Mouse (Mus musculus): ENCODE results near the gene Rpl41. TPM values are rescaled to one million over a fixed set of nuclear protein-coding genes. Genes with fewer than 3 reads are reported as not detected.
A peak's percentile ranks its signal among the peaks of the same experiment; 100 is the strongest.

The Rpl41 gene
- 5,552 and 6,346 TPM in 2 replicates for total RNA-seq (2012; rRNA removed)

DNA sequence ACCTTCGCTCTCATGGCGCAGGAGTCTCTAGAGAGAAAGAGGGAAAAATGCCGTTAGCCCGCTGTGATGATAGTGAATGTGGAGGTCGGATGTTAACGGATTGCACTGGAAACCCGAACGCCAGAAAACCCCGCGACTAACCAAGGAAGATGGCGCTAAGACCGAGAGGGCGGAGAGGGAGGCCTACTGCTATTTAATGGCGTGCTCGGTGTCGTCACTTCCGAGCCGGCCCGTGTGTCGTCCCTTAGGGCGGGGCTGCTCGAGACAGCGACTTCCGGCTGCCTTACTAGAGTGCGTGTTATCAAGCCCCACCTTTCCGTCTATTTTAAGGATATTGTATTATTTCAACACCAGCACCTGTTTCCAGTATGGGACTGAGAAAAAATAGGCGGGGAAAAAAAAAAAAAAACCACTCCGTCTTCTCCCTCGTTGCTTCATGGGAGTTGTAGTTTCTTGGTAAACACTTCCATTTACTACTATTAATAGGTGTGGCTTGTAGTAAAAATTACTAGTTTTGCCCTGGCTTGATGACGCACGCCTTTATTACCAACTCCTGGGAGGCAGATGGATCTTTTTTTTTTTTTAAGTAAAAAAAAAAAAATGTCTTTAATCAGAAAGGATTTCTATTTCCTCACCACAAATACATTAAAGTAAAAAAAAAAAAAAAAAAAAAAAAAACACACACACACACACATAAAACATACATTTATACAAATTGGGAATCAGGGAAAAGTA lies at the start of gene Rpl41:
TSS of gene Rpl41 (minus strand) at position 359 of the 735 bp plus-strand sequence.
- DNase-seq (ENCODE audit: low read depth, low spot score) = peak; percentile 80
- Histone ChIP-seq H3K4me3 (ENCODE audit: insufficient read depth in 1 of 2, low read depth in 1 of 2, low read length in 2 of 2, poor library complexity in 1 of 2, severe bottlenecking in 1 of 2) (peak within 1 kb of the TSS; percentile 91), H3K27ac (ENCODE audit: insufficient read depth, low read depth, low read length, poor library complexity, severe bottlenecking) (peak within 1 kb of the TSS; percentile 89), H3K36me3 (ENCODE audit: control insufficient read depth, insufficient read depth, low read length, poor library complexity, severe bottlenecking) (peaks cover 23% of the 10 kb centered on the region), H3K9ac (ENCODE audit: insufficient read depth, low read depth, low read length, poor library complexity, severe bottlenecking) (peak within 1 kb of the TSS; percentile 93), H3K9me3 (ENCODE audit: control insufficient read depth, insufficient read depth, low read depth, low read length) (no peaks in the 10 kb centered on the region), H3K4me1 (ENCODE audit: control insufficient read depth in 2 of 2, insufficient read depth in 2 of 2, low read length in 2 of 2, poor library complexity in 1 of 2) (peaks cover 0 to 17% of the 10 kb centered on the region in 2 experiments; a peak in 1 of 4 replicates)
- TF ChIP-seq ZC3H11A (IDR thresholded peaks at IDR 0.05; ENCODE audit: borderline replicate concordance, low read depth, low read length) (no peak), CHD2 (IDR thresholded peaks at IDR 0.05; ENCODE audit: low read depth, low read length) (no peak), ZNF384 (IDR thresholded peaks at IDR 0.05; ENCODE audit: low read depth, low read length) (peak; percentile 98), MAFK (IDR thresholded peaks at IDR 0.05; ENCODE audit: insufficient read depth, low read depth, low read length) (no peak), HCFC1 (IDR thresholded peaks at IDR 0.05; ENCODE audit: borderline replicate concordance, insufficient read depth, low read length) (peak; percentile 95)
- in situ Hi-C loops (cut with MboI; ENCODE audit: low sequenced_read_pairs in 2 of 2, unreplicated experiment in 2 of 2) = no loop called here

DNA sequence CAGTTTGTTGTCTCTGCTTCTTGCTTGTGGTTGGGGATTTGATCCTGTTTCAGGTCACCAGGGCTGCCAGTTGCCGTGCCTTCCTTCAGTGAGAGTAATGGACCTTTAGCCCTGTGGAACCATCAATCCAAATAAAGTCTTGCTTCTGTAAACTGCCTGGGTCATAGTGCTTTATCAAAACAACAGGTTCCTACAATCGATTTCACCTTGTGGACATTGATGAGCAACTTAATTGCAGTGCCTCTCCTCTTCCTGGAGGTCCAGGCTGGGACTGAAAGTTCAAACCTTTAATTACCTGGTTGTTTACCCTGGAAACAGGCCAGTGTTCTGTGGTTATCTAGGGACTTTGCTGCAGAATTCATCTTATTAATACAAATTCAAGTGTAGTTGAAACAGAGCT lies 49.4 kb upstream of the Rpl41 start:
- Histone ChIP-seq H3K4me1 (ENCODE audit: control insufficient read depth in 2 of 2, insufficient read depth in 2 of 2, low read length in 2 of 2, poor library complexity in 1 of 2) (no peaks in the 10 kb centered on the region), H3K9me3 (ENCODE audit: control insufficient read depth, insufficient read depth, low read depth, low read length) (no peaks in the 10 kb centered on the region), H3K4me3 (ENCODE audit: insufficient read depth in 1 of 2, low read depth in 1 of 2, low read length in 2 of 2, poor library complexity in 1 of 2, severe bottlenecking in 1 of 2) (no peak overlapping the region), H3K27ac (ENCODE audit: insufficient read depth, low read depth, low read length, poor library complexity, severe bottlenecking) (no peak overlapping the region), H3K9ac (ENCODE audit: insufficient read depth, low read depth, low read length, poor library complexity, severe bottlenecking) (no peak overlapping the region), H3K36me3 (ENCODE audit: control insufficient read depth, insufficient read depth, low read length, poor library complexity, severe bottlenecking) (no peaks in the 10 kb centered on the region)
- in situ Hi-C loops (cut with MboI; ENCODE audit: low sequenced_read_pairs in 2 of 2, unreplicated experiment in 2 of 2) = no loop called here
- no peak for DNase-seq (ENCODE audit: low read depth, low spot score)
- TF ChIP-seq ZC3H11A (IDR thresholded peaks at IDR 0.05; ENCODE audit: borderline replicate concordance, low read depth, low read length) (no peak), ZNF384 (IDR thresholded peaks at IDR 0.05; ENCODE audit: low read depth, low read length) (no peak), HCFC1 (IDR thresholded peaks at IDR 0.05; ENCODE audit: borderline replicate concordance, insufficient read depth, low read length) (no peak), MAFK (IDR thresholded peaks at IDR 0.05; ENCODE audit: insufficient read depth, low read depth, low read length) (no peak), CHD2 (IDR thresholded peaks at IDR 0.05; ENCODE audit: low read depth, low read length) (no peak)

DNA sequence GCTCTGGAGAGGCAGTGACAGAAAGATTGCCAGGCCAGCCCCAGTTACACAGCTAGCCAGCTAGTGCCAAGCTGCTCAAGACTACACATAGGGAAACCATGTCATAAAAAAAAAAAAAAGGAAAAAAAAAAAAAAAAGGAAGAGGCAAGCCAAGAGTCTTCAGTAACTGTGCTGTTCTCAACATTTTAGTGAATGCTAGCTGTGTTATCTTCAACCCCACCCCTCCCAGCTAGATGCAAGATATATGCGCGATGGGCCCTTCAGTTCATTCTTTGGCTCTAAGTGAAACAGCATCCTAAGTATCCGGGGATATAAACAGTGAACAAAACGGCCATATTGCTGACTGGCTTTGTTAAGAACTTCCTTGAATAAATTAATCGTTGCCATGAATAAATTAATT lies 43.7 kb upstream of the Rpl41 start:
- no peak overlapping the region for H3K4me3 ChIP-seq (ENCODE audit: insufficient read depth in 1 of 2, low read depth in 1 of 2, low read length in 2 of 2, poor library complexity in 1 of 2, severe bottlenecking in 1 of 2)
- H3K9me3 ChIP-seq (ENCODE audit: control insufficient read depth, insufficient read depth, low read depth, low read length) = no peaks in the 10 kb centered on the region
- no peak for DNase-seq (ENCODE audit: low read depth, low spot score)
- in situ Hi-C loops (cut with MboI; ENCODE audit: low sequenced_read_pairs in 2 of 2, unreplicated experiment in 2 of 2) = no loop called here
- no peak for TF ChIP-seq HCFC1 (IDR thresholded peaks at IDR 0.05; ENCODE audit: borderline replicate concordance, insufficient read depth, low read length)
- TF ChIP-seq MAFK (IDR thresholded peaks at IDR 0.05; ENCODE audit: insufficient read depth, low read depth, low read length) = no peak
- no peak for TF ChIP-seq ZNF384 (IDR thresholded peaks at IDR 0.05; ENCODE audit: low read depth, low read length)
- TF ChIP-seq ZC3H11A (IDR thresholded peaks at IDR 0.05; ENCODE audit: borderline replicate concordance, low read depth, low read length) = no peak
- TF ChIP-seq CHD2 (IDR thresholded peaks at IDR 0.05; ENCODE audit: low read depth, low read length) = no peak
- no peaks in the 10 kb centered on the region for H3K36me3 ChIP-seq (ENCODE audit: control insufficient read depth, insufficient read depth, low read length, poor library complexity, severe bottlenecking)
- H3K4me1 ChIP-seq (ENCODE audit: control insufficient read depth in 2 of 2, insufficient read depth in 2 of 2, low read length in 2 of 2, poor library complexity in 1 of 2) = peaks cover 6 to 7% of the 10 kb centered on the region in 2 experiments
- H3K9ac ChIP-seq (ENCODE audit: insufficient read depth, low read depth, low read length, poor library complexity, severe bottlenecking) = no peak overlapping the region
- H3K27ac ChIP-seq (ENCODE audit: insufficient read depth, low read depth, low read length, poor library complexity, severe bottlenecking) = no peak overlapping the region

DNA sequence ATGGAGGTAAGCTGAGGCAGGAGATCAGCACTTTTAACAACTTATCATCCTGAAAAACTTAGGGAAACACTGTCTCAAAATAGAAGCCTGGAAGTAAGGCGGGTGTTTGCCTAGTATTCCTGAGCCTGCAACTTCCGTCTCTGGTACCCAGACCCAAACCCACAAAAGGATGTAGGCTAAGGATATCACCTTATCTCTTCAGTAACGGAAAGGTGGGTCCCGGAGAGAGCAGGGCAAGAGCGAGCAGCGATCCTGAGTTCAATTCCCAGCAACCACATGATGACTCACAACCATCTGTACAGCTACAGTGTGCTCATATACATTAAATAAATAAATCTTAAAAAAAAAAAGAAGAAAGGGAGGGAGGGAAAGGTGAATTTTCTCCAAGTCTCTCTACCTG lies 42.3 kb upstream of the Rpl41 start:
- DNase-seq (ENCODE audit: low read depth, low spot score) = no peak
- Histone ChIP-seq H3K9ac (ENCODE audit: insufficient read depth, low read depth, low read length, poor library complexity, severe bottlenecking) (no peak overlapping the region), H3K9me3 (ENCODE audit: control insufficient read depth, insufficient read depth, low read depth, low read length) (no peaks in the 10 kb centered on the region), H3K4me1 (ENCODE audit: control insufficient read depth in 2 of 2, insufficient read depth in 2 of 2, low read length in 2 of 2, poor library complexity in 1 of 2) (peaks cover 6 to 15% of the 10 kb centered on the region in 2 experiments), H3K36me3 (ENCODE audit: control insufficient read depth, insufficient read depth, low read length, poor library complexity, severe bottlenecking) (no peaks in the 10 kb centered on the region), H3K27ac (ENCODE audit: insufficient read depth, low read depth, low read length, poor library complexity, severe bottlenecking) (no peak overlapping the region), H3K4me3 (ENCODE audit: insufficient read depth in 1 of 2, low read depth in 1 of 2, low read length in 2 of 2, poor library complexity in 1 of 2, severe bottlenecking in 1 of 2) (no peak overlapping the region)
- in situ Hi-C loops (cut with MboI; ENCODE audit: low sequenced_read_pairs in 2 of 2, unreplicated experiment in 2 of 2) = no loop called here
- no peak for TF ChIP-seq ZC3H11A (IDR thresholded peaks at IDR 0.05; ENCODE audit: borderline replicate concordance, low read depth, low read length)
- no peak for TF ChIP-seq ZNF384 (IDR thresholded peaks at IDR 0.05; ENCODE audit: low read depth, low read length)
- TF ChIP-seq HCFC1 (IDR thresholded peaks at IDR 0.05; ENCODE audit: borderline replicate concordance, insufficient read depth, low read length) = no peak
- TF ChIP-seq MAFK (IDR thresholded peaks at IDR 0.05; ENCODE audit: insufficient read depth, low read depth, low read length) = no peak
- no peak for TF ChIP-seq CHD2 (IDR thresholded peaks at IDR 0.05; ENCODE audit: low read depth, low read length)
